Mouse (Mus musculus): ENCODE data around the gene Rev3l. TPM values are rescaled to one million over a fixed set of nuclear protein-coding genes. Genes with fewer than 3 reads are reported as not detected.
A peak's percentile ranks its signal among the peaks of the same experiment; 100 is the strongest.

The Rev3l gene
- polyA plus RNA-seq (2016; fragmentation: Nextera tagmentation; extraction: Ambion mirVana): 22.5 and 23.8 TPM in 2 replicates

DNA sequence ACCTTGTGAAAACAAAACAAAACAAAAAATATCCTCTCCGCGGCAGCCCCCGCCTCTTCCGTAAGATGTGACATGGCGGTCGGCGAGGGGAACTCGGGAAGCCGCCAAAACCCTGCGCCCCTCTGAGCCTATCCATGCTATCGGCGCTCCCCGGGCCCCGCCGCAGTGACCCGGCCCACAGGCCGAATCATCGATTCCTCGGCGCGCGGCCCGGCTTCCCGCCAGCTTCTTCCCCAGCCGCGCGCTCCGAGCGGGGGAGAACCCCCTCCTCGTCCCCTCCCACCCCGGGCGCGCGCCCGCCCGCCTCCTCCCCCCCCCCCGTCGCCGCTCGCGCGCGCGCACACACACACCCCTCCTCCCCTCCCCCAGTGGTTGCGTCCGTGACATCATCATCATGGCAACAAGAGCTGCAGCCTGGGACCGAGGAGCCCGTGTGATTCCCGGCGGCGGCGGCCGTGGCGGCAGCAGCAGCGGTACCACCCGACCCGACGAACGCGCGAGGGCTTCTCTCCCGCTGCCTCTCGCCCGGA is at the start of gene Rev3l:
TSS of gene Rev3l (plus strand) at position 383 of the 530 bp plus-strand sequence.
- no peaks in the 10 kb centered on the region for H3K27me3 ChIP-seq
- no peaks in the 10 kb centered on the region for H3K9me3 ChIP-seq (replicated peaks)
- peak within 1 kb of the TSS; percentile 91 for H3K4me3 ChIP-seq
- peak within 1 kb of the TSS; percentile 65 for H3K4me2 ChIP-seq (replicated peaks)
- H3K36me3 ChIP-seq: no peaks in the 10 kb centered on the region
- ATAC-seq (ENCODE audit: low FRiP score): peak; percentile 85
- peak within 1 kb of the TSS; percentile 100 for H3K27ac ChIP-seq
- peak within 1 kb of the TSS; percentile 95 for H3K9ac ChIP-seq
- peaks cover 22% of the 10 kb centered on the region for H3K4me1 ChIP-seq
- under 1% methylated on average over 45 of the region's 64 CpGs for WGBS

DNA sequence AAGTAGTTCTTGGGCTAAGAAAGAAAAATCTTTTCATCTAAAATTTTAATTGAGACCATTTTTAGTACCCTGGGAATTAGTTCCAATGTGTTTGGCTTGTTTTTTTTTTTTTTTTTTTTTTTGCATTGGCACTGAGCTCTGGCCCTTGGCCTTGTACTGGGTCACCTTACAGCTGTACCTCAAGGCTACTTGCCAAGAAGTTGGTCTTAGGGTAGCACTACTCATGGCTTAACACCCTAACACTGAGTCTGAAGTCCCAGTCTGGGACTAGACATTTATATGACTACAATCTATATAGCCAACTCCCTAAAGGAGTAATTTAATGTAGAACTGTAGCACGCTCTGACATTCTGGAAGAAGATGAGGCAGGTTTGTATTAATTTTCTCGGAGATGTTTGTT is 49.4 kb upstream of the Rev3l start:
- Histone ChIP-seq H3K4me3 (no peak overlapping the region), H3K27ac (no peak overlapping the region), H3K36me3 (peaks cover 3% of the 10 kb centered on the region; the same call in 1 of the 2 replicates), H3K9me3 (replicated peaks) (no peaks in the 10 kb centered on the region), H3K4me1 (no peaks in the 10 kb centered on the region), H3K9ac (no peak overlapping the region), H3K27me3 (no peaks in the 10 kb centered on the region), H3K4me2 (replicated peaks) (no peak overlapping the region)
- 91% methylated on average over 2 of the region's 2 CpGs for WGBS
- no peak for ATAC-seq (ENCODE audit: low FRiP score)

DNA sequence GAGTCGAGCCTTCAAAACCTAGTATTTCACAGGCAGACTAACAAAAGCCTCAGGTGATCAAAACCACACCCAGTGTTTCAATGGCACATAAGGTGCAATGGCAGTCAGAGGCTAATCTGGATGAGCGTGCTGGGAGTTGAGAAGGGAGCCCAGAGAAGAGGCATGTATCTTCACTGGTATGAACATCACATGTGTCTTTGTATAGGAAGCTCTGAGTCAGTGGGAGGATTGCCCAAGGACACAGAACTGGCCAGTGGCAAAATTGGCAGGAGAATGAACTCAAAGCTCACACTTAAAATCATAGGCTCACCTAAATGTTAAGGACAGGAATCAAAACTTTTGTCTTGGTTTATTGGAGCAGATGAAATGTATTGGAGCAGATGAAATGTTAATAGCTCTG is 48.4 kb upstream of the Rev3l start:
- Histone ChIP-seq H3K9me3 (replicated peaks) (no peaks in the 10 kb centered on the region), H3K4me2 (replicated peaks) (no peak overlapping the region), H3K4me3 (no peak overlapping the region), H3K4me1 (no peaks in the 10 kb centered on the region), H3K9ac (no peak overlapping the region), H3K27ac (no peak overlapping the region), H3K36me3 (peaks cover 3% of the 10 kb centered on the region; the same call in 1 of the 2 replicates), H3K27me3 (no peaks in the 10 kb centered on the region)
- WGBS: 94% methylated on average over 2 of the region's 2 CpGs
- no peak for ATAC-seq (ENCODE audit: low FRiP score)

DNA sequence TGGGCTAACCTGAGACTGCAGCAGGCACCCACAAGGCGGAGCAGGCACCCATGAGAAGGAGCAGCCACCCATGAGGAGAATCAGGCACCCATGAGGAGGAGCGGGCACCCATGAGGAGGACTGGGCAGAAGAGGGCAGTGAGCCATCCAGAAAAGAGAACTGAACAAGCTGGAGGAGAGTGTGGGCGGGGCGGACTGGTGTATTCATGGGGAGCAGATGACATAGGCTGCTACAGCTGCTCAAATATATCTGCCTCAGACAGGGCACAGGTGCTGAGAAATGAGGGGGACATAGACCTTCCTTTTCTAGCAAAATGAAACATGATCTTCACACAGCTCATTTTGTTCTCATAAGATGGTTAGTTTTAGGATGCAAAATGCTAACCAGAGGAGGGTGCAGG is 45.1 kb upstream of the Rev3l start:
- H3K9ac ChIP-seq: no peak overlapping the region
- no peak for ATAC-seq (ENCODE audit: low FRiP score)
- no peaks in the 10 kb centered on the region for H3K27me3 ChIP-seq
- H3K36me3 ChIP-seq: no peaks in the 10 kb centered on the region
- H3K27ac ChIP-seq: no peak overlapping the region
- no peak overlapping the region for H3K4me3 ChIP-seq
- no peak overlapping the region for H3K4me2 ChIP-seq (replicated peaks)
- 94% methylated on average over 4 of the region's 4 CpGs for WGBS
- peaks cover 4% of the 10 kb centered on the region; the same call in 1 of the 2 replicates for H3K4me1 ChIP-seq
- no peaks in the 10 kb centered on the region for H3K9me3 ChIP-seq (replicated peaks)

DNA sequence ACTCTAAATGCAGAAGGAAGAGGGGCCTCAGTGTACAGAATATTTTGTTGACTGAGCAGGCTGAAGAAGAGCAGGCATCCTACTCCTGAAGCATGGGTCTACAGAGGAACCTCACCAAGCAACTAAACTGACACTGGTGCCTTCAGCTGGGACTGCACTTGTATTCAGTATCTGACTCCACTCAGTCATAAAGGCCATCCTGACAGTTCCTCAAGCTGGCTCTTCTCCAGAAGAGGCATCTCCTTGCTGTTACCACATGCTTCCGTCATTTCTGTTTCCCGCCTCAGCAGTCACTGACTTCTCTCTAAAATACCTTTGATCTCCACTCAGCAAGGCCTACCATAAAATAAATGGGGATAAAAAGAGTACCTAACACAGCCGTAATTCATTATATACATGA is 44.1 kb upstream of the Rev3l start:
- H3K27ac ChIP-seq: no peak overlapping the region
- 87% methylated on average over 3 of the region's 3 CpGs for WGBS

DNA sequence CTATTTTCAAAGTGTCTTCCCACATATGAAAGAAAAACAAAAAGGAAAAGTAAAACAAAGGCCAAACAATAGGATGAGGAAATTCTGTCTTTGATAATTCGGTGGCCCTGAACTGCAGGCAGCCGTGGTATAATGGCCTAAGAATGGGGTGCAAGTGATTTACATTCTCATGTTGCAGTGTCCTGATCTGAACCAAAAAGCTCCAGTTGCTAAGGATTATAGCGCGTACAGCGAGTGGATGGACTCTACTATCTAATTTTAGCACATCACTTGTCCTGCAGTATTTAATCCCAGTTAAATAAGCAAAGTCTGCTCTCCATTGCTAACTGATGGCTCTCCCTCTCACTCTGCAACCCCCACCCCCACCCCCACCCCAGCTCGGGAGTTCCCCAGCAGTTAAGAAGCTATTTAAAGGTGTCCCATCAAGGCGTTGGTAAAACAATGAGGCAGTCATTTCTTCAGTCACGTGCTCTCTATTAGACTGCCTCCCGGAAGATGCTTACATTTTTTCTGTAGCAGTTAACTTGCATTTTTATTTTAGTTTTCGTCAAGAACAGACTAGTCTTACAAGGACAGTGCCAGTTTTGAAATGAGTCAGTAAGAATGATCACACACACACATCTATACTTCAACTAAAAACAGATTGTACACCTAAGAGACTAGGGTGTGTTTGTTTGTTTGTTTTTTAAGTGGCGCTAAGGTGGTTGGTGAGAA is 40.4 kb upstream of the Rev3l start:
- Histone ChIP-seq H3K9me3 (replicated peaks) (no peaks in the 10 kb centered on the region), H3K27ac (no peak overlapping the region), H3K4me3 (no peak overlapping the region), H3K4me2 (replicated peaks) (no peak overlapping the region), H3K36me3 (no peaks in the 10 kb centered on the region), H3K9ac (no peak overlapping the region), H3K27me3 (no peaks in the 10 kb centered on the region), H3K4me1 (peaks cover 4% of the 10 kb centered on the region; the same call in 1 of the 2 replicates)
- no peak for ATAC-seq (ENCODE audit: low FRiP score)
- 61% methylated on average over 11 of the region's 11 CpGs for WGBS

More for the DNA sequence above, 44.1 kb upstream of the Rev3l start:
- H3K9me3 ChIP-seq (replicated peaks): no peaks in the 10 kb centered on the region
- no peak for ATAC-seq (ENCODE audit: low FRiP score)
- H3K4me3 ChIP-seq: no peak overlapping the region
- H3K9ac ChIP-seq: no peak overlapping the region
- H3K4me2 ChIP-seq (replicated peaks): no peak overlapping the region
- H3K4me1 ChIP-seq: peaks cover 4% of the 10 kb centered on the region; the same call in 1 of the 2 replicates
- H3K36me3 ChIP-seq: no peaks in the 10 kb centered on the region
- H3K27me3 ChIP-seq: no peaks in the 10 kb centered on the region

DNA sequence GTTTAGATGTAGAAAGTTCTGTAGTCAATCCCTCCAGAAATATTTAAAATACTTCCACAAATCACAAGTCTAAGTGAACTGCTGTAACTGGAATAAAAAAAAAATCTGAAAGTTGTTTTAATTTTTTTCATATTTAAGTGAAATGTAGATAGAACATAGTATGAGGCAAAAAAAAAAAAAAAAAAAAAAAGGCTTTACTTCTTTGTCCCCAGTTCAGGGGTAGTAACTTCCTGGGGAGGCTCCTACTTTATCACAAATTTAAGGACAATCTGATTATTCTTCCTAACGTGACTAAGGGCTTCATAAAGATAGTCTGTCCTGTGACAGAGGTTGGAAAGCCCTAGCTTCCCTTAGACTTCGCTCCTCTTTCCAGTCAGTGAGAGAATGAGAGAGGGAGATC is 39.8 kb upstream of the Rev3l start:
- ATAC-seq (ENCODE audit: low FRiP score): no peak
- WGBS: 83% methylated on average over 2 of the region's 2 CpGs

DNA sequence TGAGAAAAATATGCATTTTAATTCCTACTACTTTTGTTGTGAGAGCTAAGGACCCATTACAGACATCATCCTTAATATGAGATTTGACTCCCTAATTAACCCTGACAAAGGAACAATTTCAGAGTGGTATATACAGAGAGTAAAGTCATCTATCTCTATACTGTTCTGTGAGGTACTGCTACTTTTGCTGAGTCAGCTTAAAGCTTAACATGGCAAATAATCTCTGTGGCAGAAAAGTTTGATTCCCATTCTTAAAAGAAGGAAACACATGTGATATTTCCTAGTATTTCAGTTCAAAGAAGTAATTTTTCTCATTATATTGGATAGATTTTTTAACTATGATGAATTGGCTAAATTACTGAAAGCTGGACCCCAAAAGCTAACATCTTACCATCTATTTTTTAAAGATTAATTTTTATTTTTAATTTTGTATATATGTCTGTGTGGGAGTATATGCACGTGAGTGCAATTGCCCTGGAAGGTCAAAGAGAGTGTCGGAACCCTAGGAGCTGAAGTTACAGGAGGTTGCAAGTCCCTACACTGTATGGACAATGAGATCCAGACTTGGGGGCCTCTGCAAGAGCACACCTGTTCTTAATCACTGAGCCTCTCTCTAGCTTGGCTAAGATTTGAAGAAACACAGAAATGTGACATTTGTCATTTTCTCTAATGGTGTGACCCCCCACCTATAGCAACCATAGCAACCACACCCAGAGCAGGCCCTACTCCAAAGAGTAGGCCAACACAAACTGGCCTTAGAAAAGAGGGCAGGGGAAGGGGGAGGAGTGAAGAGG is 24.0 kb upstream of the Rev3l start:
- no peak overlapping the region for H3K27ac ChIP-seq
- no peak for ATAC-seq (ENCODE audit: low FRiP score)
- no peaks in the 10 kb centered on the region for H3K4me1 ChIP-seq
- H3K27me3 ChIP-seq: no peaks in the 10 kb centered on the region
- H3K36me3 ChIP-seq: 0 out of 2 replicates have a peak, but pooled peaks cover 3% of the 10 kb centered on the region
- no peak overlapping the region for H3K4me2 ChIP-seq (replicated peaks)
- H3K9ac ChIP-seq: no peak overlapping the region
- H3K4me3 ChIP-seq: no peak overlapping the region
- WGBS: 66% methylated on average over 2 of the region's 2 CpGs
- H3K9me3 ChIP-seq (replicated peaks): no peaks in the 10 kb centered on the region

More for the DNA sequence above, 39.8 kb upstream of the Rev3l start:
- H3K9ac ChIP-seq: no peak overlapping the region
- peaks cover 4% of the 10 kb centered on the region; the same call in 1 of the 2 replicates for H3K4me1 ChIP-seq
- H3K27ac ChIP-seq: no peak overlapping the region
- H3K4me2 ChIP-seq (replicated peaks): no peak overlapping the region
- H3K9me3 ChIP-seq (replicated peaks): no peaks in the 10 kb centered on the region
- H3K36me3 ChIP-seq: no peaks in the 10 kb centered on the region
- H3K27me3 ChIP-seq: no peaks in the 10 kb centered on the region
- H3K4me3 ChIP-seq: no peak overlapping the region

DNA sequence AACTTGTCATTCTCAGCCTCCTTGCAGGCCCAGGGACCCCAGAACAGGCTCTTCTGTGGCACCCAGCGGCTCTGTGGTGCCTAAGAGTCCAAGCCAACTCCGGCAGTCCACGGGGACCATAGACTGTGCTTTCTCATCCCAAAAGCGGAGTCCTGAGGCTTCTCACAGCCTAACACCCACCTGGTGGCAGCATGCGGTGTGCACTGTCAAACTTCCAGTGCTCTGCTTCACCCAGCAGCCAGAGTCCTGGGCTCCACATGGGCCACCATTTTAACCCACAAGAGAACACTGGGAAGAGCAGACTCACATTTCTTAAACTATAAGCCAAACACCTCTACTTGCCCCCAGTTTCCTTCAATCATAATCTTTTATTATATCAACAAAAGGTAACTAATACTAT is 15.0 kb upstream of the Rev3l start:
- Histone ChIP-seq H3K27me3 (no peaks in the 10 kb centered on the region), H3K4me2 (replicated peaks) (no peak overlapping the region), H3K9ac (no peak overlapping the region), H3K36me3 (no peaks in the 10 kb centered on the region), H3K9me3 (replicated peaks) (no peaks in the 10 kb centered on the region), H3K4me3 (no peak overlapping the region), H3K4me1 (no peaks in the 10 kb centered on the region), H3K27ac (no peak overlapping the region)
- ATAC-seq (ENCODE audit: low FRiP score): no peak
- 84% methylated on average over 5 of the region's 5 CpGs for WGBS

DNA sequence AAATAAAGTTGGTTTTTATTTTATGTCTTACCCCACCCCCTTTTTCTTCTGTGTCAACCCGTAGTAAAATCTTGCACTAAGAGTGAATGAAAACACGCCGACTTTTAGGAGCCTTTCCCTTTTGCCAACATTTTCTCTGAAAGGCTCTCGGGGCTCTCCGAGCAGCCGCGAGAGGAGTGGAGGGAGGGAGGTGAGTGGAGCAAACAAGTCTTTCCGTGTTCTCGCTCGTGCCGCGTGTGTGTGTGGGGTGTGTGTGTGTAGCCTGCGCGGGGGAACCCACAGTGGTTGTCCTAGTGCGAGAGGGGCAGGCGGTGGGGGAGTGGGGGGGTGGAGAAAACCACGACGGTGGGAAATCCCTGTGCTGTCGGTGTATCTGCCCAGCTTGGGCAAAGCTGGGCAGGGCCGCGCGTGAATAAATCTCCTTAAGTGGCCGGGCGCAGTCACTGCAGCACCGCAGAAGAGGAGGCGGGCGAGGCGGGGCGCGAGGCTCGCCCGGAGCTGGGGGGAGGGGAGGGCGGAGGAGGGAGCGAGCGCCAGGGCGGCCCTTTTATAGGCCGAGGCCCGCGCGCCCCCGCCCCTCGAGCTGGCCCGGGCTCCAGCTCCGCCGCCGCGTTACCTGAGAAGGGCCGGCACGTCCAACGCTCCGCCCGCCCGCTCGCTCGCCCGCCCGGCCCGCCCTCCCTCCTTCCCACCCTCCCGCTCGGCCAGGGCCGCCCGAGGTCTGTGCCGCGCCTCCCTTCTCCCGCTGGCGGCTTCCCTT is 762 bp upstream of the Rev3l start:
- H3K27ac ChIP-seq: peak overlapping the region; percentile 100
- peak overlapping the region; percentile 65 for H3K4me2 ChIP-seq (replicated peaks)
- H3K4me3 ChIP-seq: peak overlapping the region; percentile 91
- peak; percentile 92 for ATAC-seq (ENCODE audit: low FRiP score)
- no peaks in the 10 kb centered on the region for H3K9me3 ChIP-seq (replicated peaks)
- H3K9ac ChIP-seq: peak overlapping the region; percentile 95
- H3K27me3 ChIP-seq: no peaks in the 10 kb centered on the region
- H3K4me1 ChIP-seq: peaks cover 22% of the 10 kb centered on the region
- under 1% methylated on average over 52 of the region's 66 CpGs for WGBS
- H3K36me3 ChIP-seq: no peaks in the 10 kb centered on the region

DNA sequence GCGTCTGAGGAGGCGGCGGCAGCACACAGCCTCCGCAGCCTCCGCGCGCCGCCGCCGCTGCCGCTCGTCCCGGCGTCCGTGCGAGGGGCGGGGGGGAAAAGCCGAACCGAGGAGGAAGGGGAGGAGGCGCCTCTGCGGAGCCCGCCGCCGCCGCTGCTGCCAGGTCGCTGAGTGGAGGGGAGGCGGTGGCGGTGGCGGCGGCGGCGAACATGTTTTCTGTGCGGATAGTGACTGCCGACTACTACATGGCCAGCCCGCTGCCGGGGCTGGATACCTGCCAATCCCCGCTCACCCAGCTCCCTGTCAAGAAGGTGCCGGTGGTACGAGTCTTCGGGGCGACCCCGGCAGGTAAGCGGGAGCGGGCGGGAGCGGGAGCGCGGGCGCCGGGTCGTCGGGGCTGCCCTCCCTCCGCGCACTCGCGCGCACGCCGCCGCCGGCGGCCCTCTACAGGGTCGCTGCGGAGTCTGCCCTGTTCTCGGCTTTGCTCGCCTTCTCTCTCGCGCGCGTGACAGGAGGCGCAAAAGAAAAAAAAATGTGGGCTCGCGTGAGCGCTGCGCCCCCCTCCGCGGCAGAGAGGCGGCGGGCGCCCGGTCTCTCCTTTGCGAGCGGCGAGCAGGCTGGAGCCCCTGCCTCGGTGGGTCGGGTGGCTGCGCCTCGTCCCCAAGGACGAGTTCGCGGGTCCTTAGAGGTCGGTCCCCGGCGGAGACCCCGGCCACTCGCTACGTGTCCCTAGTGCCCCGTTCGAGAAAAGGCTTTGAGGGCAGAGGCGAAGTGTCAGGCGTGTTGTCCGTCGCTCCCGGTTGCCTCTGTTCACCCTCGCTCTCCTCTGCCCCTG is 565 bp downstream of the Rev3l start:
- H3K4me1 ChIP-seq: peaks cover 22% of the 10 kb centered on the region
- no peaks in the 10 kb centered on the region for H3K9me3 ChIP-seq (replicated peaks)
- ATAC-seq (ENCODE audit: low FRiP score): peak; percentile 72
- no peaks in the 10 kb centered on the region for H3K27me3 ChIP-seq
- H3K4me2 ChIP-seq (replicated peaks): peak overlapping the region; percentile 65
- under 1% methylated on average over 90 of the region's 105 CpGs for WGBS
- H3K36me3 ChIP-seq: no peaks in the 10 kb centered on the region
- peak overlapping the region; percentile 91 for H3K4me3 ChIP-seq
- H3K9ac ChIP-seq: peak overlapping the region; percentile 95
- peak overlapping the region; percentile 100 for H3K27ac ChIP-seq
